Mouse (Mus musculus) megakaryocyte, embryonic 14.5 days (primary cell): ENCODE results near the gene Igfbp2. TPM values are rescaled to one million over a fixed set of nuclear protein-coding genes. Genes with fewer than 3 reads are reported as not detected.

Experiments used
- H3K27me3 ChIP-seq: replicated peaks from 2 replicates; pipeline ENCODE3; 2012; ENCODE audit warnings: inconsistent platforms
- H3K36me3 ChIP-seq: replicated peaks from 2 replicates; pipeline ENCODE3; 2012; ENCODE audit warnings: low read length, inconsistent platforms, mixed read lengths
- H3K4me1 ChIP-seq: 2 replicates; pipeline ENCODE4 v1.6.1; 2012; ENCODE audit warnings: inconsistent platforms
- H3K4me3 ChIP-seq: replicated peaks from 2 replicates; pipeline ENCODE3; 2012; ENCODE audit warnings: moderate library complexity, mild to moderate bottlenecking, inconsistent platforms
- H3K9me3 ChIP-seq: 2 replicates; pipeline ENCODE4 v1.6.1; 2012; ENCODE audit warnings: inconsistent platforms
- FLI1 ChIP-seq: IDR thresholded peaks from 2 replicates; pipeline ENCODE4 v1.6.1; 2012; ENCODE audit warnings: low read length, inconsistent platforms, mixed read lengths
- GATA1 ChIP-seq: IDR thresholded peaks from 3 replicates; pipeline ENCODE4 v1.6.1; 2012; ENCODE audit warnings: mixed read lengths, low read length, inconsistent platforms, borderline replicate concordance
- polyA plus RNA-seq: library from polyadenylated mRNA; stranded (reverse); fragments of >175 nt; gene quantifications from 2 replicates; pipeline ENCODE4 v1.2.3, GENCODE M21; 2012; ENCODE audit warnings: low replicate concordance; ENCODE audit not compliant: insufficient read depth

Igfbp2 gene
- polyA plus RNA-seq, 1 experiment = not detected

DNA sequence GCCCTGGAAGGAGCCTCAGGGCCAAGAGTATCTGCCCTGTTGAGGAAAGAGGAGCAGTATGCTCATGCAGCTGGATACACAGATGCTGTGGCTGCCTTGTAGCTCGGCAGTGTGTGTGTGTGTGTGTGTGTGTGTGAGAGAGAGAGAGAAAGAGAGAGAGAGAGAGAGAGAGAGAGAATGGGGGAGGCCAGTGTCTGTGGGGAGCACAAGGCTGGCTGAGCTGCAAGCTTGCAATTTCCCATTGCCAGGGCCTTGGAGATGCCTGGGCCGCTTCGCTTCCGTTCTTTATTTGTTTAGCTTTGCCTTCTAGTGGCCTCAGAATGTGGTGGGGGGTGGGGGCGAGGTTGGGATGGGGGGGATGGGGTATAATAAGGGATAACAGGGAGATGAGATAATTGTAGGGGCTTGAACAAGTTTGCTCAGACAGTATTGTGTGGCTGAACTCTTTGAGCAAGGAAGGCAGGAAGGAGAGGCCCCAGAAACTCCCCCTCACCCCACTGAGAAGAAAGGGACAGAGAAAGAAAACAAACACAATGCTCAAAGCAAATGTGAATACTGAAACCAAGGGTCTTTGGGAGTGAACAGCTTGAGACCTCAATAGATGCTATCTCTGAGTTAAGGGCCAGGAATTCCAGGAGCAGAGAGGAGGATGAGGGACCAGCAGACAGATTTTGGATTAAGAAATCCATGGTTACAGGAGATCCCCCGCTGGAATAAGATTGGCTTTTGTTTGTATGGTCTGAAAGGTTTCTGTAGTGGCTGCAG, 10.5 kb upstream of the Igfbp2 start:
- Histone ChIP-seq H3K9me3 (peaks cover 24% of the 10 kb centered on the region), H3K27me3 (no peaks in the 10 kb centered on the region), H3K4me3 (no peak overlapping the region), H3K36me3 (no peaks in the 10 kb centered on the region), H3K4me1 (no peaks in the 10 kb centered on the region)
- TF ChIP-seq FLI1 (no peak), GATA1 (no peak)

DNA sequence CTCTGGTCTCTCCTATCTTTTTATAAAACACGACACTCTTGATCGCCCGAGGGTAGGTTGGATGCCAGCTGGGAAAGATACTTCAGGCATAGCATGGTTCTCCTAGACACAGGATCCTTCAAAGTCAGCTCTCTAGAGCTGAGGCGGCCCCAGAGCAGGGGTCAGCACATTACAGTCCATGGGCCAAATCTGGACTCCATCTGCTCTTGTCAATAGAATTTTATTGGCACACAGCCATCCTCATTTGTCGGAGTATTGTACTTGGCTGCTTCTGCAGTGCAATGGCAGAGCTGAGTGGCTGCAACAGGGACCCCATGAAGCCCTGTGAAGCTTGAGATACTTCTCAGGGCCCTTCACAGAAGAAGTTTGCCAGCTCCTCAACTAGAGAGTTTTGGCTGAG, 9.1 kb upstream of the Igfbp2 start:
- Histone ChIP-seq H3K27me3 (no peaks in the 10 kb centered on the region), H3K36me3 (no peaks in the 10 kb centered on the region), H3K9me3 (peaks cover 20% of the 10 kb centered on the region), H3K4me1 (no peaks in the 10 kb centered on the region), H3K4me3 (no peak overlapping the region)
- no peak for TF ChIP-seq GATA1
- TF ChIP-seq FLI1 = no peak

DNA sequence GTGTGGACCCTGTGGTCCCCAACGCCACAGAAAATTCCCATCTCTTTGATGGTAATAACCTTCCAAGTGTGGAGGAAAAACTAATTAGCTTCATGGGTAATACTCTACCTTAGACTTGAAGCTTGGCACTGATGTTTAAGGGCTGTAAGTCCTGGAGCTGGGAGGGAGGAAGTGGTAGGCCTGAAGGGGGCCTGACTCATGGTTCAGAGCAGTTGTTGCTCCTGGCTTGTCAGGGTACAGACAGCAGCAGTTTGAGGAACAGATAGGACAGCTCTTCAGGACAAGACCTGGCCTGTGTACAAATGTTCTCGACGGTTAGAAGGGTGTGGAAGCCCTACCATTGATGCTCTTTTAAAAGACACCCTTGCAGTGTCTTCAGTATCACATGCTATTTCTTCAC, 8.7 kb upstream of the Igfbp2 start:
- no peaks in the 10 kb centered on the region for H3K27me3 ChIP-seq
- no peak overlapping the region for H3K4me3 ChIP-seq
- H3K36me3 ChIP-seq = no peaks in the 10 kb centered on the region
- no peaks in the 10 kb centered on the region for H3K4me1 ChIP-seq
- H3K9me3 ChIP-seq = peaks cover 16% of the 10 kb centered on the region
- TF ChIP-seq FLI1 (no peak), GATA1 (no peak)

DNA sequence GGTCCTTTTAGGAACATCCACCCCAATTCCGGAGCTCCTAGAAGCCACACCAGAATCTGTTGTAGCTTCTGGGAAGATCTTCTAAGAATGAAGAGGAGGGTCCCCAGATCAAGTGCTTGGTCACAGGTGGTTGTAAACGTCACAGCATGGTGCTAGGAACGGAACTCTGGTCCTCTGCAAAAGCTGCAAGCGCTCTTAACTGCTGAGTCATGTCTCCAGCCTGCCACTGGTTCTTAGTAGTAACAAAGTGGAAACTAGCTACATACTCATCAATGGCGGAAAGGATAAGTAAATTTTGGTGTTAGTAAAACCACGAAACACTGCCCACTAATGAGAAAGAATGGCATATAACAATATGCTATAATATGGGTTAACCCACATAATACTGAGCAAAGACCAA, 4.3 kb upstream of the Igfbp2 start:
- Histone ChIP-seq H3K27me3 (peaks cover 28% of the 10 kb centered on the region), H3K4me3 (no peak overlapping the region)

DNA sequence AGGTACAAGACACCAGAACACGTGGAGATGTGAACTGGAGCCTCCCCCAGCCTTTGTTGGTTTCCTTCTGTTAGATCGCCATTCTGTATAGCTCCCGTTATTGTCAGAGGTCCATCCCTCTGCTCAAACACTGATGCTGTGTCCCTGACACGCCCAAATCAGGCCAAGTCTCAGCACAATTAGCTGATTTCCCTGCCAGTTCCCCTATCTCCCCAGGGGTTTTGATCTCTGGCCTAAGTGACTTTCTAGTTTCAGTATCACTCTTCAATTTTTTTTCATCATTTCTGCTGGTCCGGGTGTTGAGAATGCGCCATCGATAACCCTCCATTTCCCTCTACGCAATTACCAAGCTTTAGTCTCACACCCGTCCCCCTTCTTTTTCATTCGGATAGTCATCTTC, 1.4 kb upstream of the Igfbp2 start:
- H3K4me3 ChIP-seq = no peak overlapping the region
- H3K36me3 ChIP-seq = no peaks in the 10 kb centered on the region
- H3K4me1 ChIP-seq = peaks cover 6% of the 10 kb centered on the region; the same call in 1 of the 2 replicates
- H3K27me3 ChIP-seq = peaks cover 57% of the 10 kb centered on the region
- H3K9me3 ChIP-seq = peaks cover 11% of the 10 kb centered on the region; the same call in 1 of the 2 replicates
- TF ChIP-seq FLI1 (no peak), GATA1 (no peak)

More for the DNA sequence above, 4.3 kb upstream of the Igfbp2 start:
- TF ChIP-seq GATA1 = no peak
- no peak for TF ChIP-seq FLI1
- no peaks in the 10 kb centered on the region for H3K36me3 ChIP-seq
- peaks cover 6% of the 10 kb centered on the region; the same call in 1 of the 2 replicates for H3K4me1 ChIP-seq
- peaks cover 11% of the 10 kb centered on the region; the same call in 1 of the 2 replicates for H3K9me3 ChIP-seq

DNA sequence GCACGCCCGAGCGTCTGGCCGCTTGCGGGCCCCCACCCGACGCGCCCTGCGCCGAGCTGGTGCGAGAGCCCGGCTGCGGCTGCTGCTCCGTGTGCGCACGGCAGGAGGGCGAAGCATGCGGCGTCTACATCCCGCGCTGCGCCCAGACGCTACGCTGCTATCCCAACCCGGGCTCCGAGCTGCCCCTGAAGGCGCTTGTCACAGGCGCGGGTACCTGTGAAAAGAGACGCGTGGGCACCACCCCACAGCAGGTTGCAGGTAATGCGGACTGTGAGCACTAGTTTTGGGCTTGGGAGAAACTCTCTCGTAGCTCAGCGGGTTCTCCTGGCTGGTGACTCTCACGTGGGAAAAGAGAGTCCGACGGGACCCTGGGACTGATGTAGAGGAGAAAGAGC, 401 bp downstream of the Igfbp2 start:
- H3K4me1 ChIP-seq = peaks cover 6% of the 10 kb centered on the region; the same call in 1 of the 2 replicates
- no peak overlapping the region for H3K4me3 ChIP-seq
- no peak for TF ChIP-seq GATA1
- no peak for TF ChIP-seq FLI1
- H3K36me3 ChIP-seq = no peaks in the 10 kb centered on the region
- H3K9me3 ChIP-seq = peaks cover 11% of the 10 kb centered on the region; the same call in 1 of the 2 replicates
- peaks cover 60% of the 10 kb centered on the region for H3K27me3 ChIP-seq

DNA sequence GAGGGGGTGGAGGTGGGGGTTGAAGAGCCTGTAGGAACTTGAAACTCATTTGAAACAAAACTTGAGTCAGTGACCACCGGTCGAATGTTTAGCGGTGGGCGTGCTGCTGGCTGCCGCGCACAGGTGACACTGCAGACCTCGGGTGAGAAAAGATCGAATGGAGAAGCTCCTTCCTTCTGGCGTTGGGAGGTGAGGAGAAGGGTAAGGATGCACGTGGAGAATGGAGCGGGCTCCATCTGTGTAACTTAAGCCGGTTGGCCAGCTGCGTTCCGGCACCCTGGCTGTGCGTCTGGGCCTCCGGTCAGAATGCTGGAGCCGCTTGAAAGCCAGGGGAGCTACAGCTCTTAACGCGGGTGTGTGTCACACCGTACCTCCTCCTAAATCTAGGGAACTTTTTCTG, 983 bp downstream of the Igfbp2 start:
- Histone ChIP-seq H3K4me1 (peaks cover 6% of the 10 kb centered on the region; the same call in 1 of the 2 replicates), H3K36me3 (no peaks in the 10 kb centered on the region), H3K4me3 (no peak overlapping the region), H3K27me3 (peaks cover 60% of the 10 kb centered on the region), H3K9me3 (0 out of 2 replicates have a peak, but pooled peaks cover 7% of the 10 kb centered on the region)
- no peak for TF ChIP-seq GATA1
- no peak for TF ChIP-seq FLI1

DNA sequence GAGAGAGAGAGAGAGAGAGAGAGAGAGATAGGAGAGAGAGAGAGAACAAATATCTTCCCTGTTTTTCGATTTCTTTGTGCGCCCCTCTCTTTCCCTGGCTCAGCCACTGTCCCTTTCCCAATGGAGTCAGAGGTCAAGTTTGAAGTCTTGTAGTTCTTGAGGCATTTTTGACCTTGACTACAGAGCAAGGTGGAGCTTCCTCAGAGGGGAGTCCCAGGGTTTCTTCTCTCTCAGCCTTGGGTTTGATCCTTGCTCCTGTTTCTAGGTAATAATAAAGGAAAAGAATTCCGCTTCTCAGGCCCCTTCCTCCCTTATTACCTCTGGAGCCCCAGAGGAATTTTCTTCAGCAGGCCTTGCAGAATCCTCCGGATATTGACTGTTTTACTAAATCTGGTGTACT, 1.6 kb downstream of the Igfbp2 start:
- peaks cover 60% of the 10 kb centered on the region for H3K27me3 ChIP-seq
- no peak for TF ChIP-seq FLI1
- no peaks in the 10 kb centered on the region for H3K36me3 ChIP-seq
- peaks cover 6% of the 10 kb centered on the region; the same call in 1 of the 2 replicates for H3K4me1 ChIP-seq
- no peak overlapping the region for H3K4me3 ChIP-seq
- H3K9me3 ChIP-seq = 0 out of 2 replicates have a peak, but pooled peaks cover 7% of the 10 kb centered on the region

DNA sequence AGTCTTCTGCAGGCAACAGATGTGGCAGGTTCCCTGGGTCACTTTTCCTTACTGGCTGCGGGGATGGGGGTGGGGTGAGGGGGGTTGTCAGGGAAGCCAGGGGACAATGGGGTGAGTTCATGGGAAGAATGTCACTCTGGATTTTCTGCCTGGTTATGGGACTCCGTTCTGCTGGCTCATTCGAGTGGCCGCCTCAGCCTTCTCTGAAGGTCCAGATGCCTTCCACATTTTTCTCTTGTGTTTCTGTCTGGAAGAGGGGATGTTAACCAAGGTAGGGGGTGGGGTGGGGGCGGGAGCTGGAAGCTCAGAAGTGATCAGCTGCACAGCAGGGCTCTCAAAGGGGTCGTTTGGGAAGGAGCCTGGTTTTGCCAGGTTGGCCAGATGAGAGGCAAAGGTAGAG, 2.1 kb downstream of the Igfbp2 start:
- peaks cover 6% of the 10 kb centered on the region; the same call in 1 of the 2 replicates for H3K4me1 ChIP-seq
- TF ChIP-seq FLI1 (no peak), GATA1 (no peak)
- H3K27me3 ChIP-seq = peaks cover 59% of the 10 kb centered on the region
- H3K4me3 ChIP-seq = no peak overlapping the region
- no peaks in the 10 kb centered on the region for H3K36me3 ChIP-seq
- H3K9me3 ChIP-seq = 0 out of 2 replicates have a peak, but pooled peaks cover 5% of the 10 kb centered on the region

DNA sequence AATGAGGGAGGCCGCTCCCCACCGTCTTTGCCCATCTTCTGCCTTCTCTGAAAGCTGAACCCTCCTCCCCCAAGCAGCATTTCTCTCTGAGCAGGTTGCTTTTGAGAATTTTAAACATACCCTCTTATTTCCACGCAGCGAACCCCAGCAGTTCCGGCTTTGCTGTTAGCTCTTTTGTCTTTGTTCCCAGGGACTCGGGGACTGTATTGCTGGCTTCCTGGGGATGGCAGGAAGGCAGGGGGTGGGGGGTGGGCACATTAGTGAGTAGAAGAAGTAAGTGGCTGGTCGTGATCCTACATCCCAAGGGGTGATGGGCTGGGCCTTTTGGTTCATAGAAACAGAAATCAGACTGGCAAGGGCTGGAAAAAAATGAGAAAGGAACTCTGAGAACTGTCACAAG, 2.6 kb downstream of the Igfbp2 start:
- H3K27me3 ChIP-seq = peaks cover 57% of the 10 kb centered on the region
- H3K4me1 ChIP-seq = peaks cover 6% of the 10 kb centered on the region; the same call in 1 of the 2 replicates
- H3K4me3 ChIP-seq = no peak overlapping the region

More for the DNA sequence above, 2.6 kb downstream of the Igfbp2 start:
- TF ChIP-seq GATA1 (no peak), FLI1 (no peak)
- 0 out of 2 replicates have a peak, but pooled peaks cover 4% of the 10 kb centered on the region for H3K9me3 ChIP-seq
- H3K36me3 ChIP-seq = no peaks in the 10 kb centered on the region
